Mouse (Mus musculus) embryonic fibroblast, embryonic 13.5 days (primary cell): ENCODE results near the gene Myo5c.

Experiments
- CTCF ChIP-seq: IDR thresholded peaks from 2 replicates; pipeline ENCODE4 v1.5.1; 2011; ENCODE audit warnings: mild to moderate bottlenecking, control low read depth, low read length, moderate library complexity, borderline replicate concordance; ENCODE audit not compliant: insufficient read depth
- POLR2A ChIP-seq: IDR thresholded peaks from 2 replicates; pipeline ENCODE4 v1.6.1; 2011; ENCODE audit warnings: low read depth, mild to moderate bottlenecking, control low read depth, low read length, moderate library complexity

GRCm38 (mm10) chr9:75262235-75262826 lies 30.5 kb downstream of the Myo5c start:
- no peak for TF ChIP-seq CTCF
- TF ChIP-seq POLR2A, result no peak
